Mouse (Mus musculus): Measurements from ENCODE around the gene Fam126a.

Gene Fam126a

GRCm38 (mm10) chr5:24030579-24030969, at the start of gene Fam126a:
Gene Fam126a, minus strand, starts transcription at chr5:24030690.
- DNase-seq, result peak; percentile 94 to 97

- no peak for DNase-seq
Measured at GRCm38 (mm10) chr5:24078420-24079179, 48.1 kb upstream of the Fam126a start.

GRCm38 (mm10) chr5:24077739-24078306, 47.3 kb upstream of the Fam126a start:
- no peak for DNase-seq

GRCm38 (mm10) chr5:24076986-24077718, 46.7 kb upstream of the Fam126a start:
- peak; percentile 83 to 84 for DNase-seq

- DNase-seq, result peak; percentile 31 to 52
Measured at GRCm38 (mm10) chr5:24072031-24072430, 41.5 kb upstream of the Fam126a start.

- DNase-seq, result no peak
Measured at GRCm38 (mm10) chr5:24068955-24069354, 38.5 kb upstream of the Fam126a start.

- no peak for DNase-seq
Measured at GRCm38 (mm10) chr5:24063545-24063944, 33.1 kb upstream of the Fam126a start.

GRCm38 (mm10) chr5:24063034-24063433, 32.5 kb upstream of the Fam126a start:
- no peak for DNase-seq

- DNase-seq, result no peak
Measured at GRCm38 (mm10) chr5:24060949-24061348, 30.5 kb upstream of the Fam126a start.

- no peak for DNase-seq
Measured at GRCm38 (mm10) chr5:24057592-24057991, 27.1 kb upstream of the Fam126a start.

GRCm38 (mm10) chr5:24056865-24057264, 26.4 kb upstream of the Fam126a start:
- no peak for DNase-seq

- DNase-seq, result no peak
Measured at GRCm38 (mm10) chr5:24054382-24054781, 23.9 kb upstream of the Fam126a start.

- DNase-seq, result peak; percentile 39 to 45
Measured at GRCm38 (mm10) chr5:24053245-24054190, 23.0 kb upstream of the Fam126a start.

- DNase-seq, result no peak
Measured at GRCm38 (mm10) chr5:24051755-24052675, 21.5 kb upstream of the Fam126a start.

GRCm38 (mm10) chr5:24047821-24048220, 17.3 kb upstream of the Fam126a start:
- DNase-seq, result no peak

- DNase-seq, result no peak
Measured at GRCm38 (mm10) chr5:24047001-24047400, 16.5 kb upstream of the Fam126a start.

- DNase-seq, result peak in 1 of 2 experiments; percentile 45
Measured at GRCm38 (mm10) chr5:24045998-24046631, 15.6 kb upstream of the Fam126a start.

- DNase-seq, result no peak
Measured at GRCm38 (mm10) chr5:24044387-24044786, 13.9 kb upstream of the Fam126a start.

GRCm38 (mm10) chr5:24043367-24043766, 12.9 kb upstream of the Fam126a start:
- DNase-seq, result no peak

GRCm38 (mm10) chr5:24041341-24041852, 10.9 kb upstream of the Fam126a start:
- DNase-seq, result no peak

- DNase-seq, result no peak
Measured at GRCm38 (mm10) chr5:24040601-24041000, 10.1 kb upstream of the Fam126a start.
